Mouse (Mus musculus) cerebellum, postnatal 36 days (tissue): ENCODE measurements around the gene Pla2g12a.

Experiments used
- DNase-seq, 2 experiments: peaks; one replicate each; pipeline ENCODE4 v3.0.0; 2021 to 2022; ENCODE audit warnings: mixed read lengths in 2 of 2

Gene Pla2g12a

DNA sequence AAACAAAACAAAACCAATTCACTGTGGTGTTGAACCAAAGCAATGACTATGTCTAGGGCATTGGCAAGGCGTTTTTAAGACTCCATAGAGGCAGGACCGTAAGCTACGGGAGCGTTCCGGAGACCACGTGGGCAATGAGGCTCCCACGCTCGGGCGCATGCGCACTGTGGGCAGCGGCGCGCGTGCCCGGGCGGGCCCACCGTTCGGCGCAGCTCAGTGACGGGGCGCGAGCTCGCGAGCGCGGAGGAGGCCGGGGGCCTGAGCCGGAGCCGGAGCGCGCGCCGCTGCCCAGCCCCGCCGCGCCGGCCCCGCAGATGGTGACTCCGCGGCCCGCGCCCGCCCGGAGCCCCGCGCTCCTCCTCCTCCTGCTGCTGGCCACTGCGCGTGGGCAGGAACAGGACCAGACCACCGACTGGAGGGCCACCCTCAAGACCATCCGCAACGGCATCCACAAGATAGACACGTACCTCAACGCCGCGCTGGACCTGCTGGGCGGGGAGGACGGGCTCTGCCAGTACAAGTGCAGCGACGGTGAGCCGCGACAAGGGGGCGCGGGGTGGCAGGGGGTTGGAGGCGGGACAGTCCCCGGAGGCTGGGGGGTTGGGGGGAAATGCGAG, at the start of gene Pla2g12a:
Pla2g12a (plus strand) TSS at position 202 of the 617 bp plus-strand sequence.
- DNase-seq: peak; percentile 90 to 94

DNA sequence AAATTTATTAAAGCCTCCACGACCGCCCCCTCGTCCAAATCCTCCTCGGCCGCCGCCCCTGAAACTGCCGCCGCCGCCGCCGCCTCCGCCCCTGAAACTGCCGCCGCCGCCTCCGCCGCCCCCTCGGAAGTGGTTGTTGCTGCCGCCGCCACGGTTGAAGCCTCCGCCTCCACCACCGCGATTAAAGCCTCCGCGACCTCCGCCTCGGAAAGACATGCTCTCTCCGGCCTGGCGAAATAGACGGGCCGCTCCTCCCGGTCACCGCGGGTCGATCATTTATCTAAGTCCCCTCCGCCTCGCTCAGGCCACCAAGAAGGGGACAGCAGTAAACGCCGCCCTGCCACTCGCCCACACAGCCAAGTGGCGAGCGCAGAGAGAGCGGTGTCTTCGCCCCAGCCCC, 47.8 kb upstream of the Pla2g12a start:
- no peak for DNase-seq

DNA sequence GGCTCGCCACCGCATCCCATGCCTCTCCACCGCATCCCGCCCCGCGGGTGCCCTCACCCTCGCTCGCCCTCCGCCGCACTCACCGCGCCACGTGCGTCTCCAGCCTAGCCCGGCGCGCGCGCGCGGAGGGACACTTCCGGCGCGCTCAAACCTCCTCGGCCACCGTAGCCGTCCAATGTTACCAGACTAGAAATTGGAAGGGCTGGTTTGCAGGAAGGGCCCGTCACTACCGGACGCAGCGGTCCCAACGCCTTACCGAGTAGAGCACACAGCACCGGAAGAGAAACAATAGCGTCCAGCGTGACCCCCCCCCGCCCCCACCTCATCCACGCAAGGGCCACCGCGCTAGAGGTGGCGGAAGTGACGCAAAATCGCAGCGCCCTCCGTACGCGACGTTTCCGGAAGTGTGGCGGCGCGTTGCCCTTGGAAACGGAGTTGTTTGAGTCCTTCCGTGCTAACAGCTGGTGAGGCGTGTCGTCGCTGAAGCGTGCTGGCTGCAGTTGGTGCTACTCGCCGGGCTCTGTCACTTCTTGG, 47.3 kb upstream of the Pla2g12a start, which contains the start of gene Gar1:
Gar1 (minus strand) TSS at position 362 of the 534 bp plus-strand sequence.
- peak; percentile 95 to 97 for DNase-seq

DNA sequence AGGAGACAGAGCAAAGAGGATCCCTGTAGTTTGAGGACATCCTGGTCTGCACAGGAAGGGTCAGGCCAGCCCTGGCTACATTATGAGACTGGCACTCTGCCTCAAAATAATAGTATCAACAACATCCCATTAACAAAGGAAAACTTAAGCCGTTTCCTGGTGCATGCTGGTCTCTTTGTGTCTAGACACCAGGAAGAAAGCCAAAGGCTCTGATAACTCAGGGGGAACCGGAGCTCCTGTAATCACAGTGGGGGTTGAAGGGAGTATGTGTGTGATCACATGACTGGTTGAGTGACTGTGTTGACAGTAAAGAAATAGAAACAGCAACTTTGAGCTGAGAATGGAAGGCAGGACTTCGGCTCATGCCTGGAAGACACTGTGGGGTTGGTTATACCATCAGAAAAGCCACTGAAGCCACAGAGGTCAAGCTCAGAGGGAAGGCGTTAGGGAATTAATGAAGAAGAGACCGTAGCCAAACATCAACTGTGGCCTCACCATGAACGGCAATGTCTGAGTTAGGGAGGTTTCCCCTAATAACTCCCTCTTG, 42.9 kb upstream of the Pla2g12a start, which contains the start of gene Cfi:
Cfi (plus strand) TSS at position 497 of the 547 bp plus-strand sequence.
- no peak for DNase-seq

DNA sequence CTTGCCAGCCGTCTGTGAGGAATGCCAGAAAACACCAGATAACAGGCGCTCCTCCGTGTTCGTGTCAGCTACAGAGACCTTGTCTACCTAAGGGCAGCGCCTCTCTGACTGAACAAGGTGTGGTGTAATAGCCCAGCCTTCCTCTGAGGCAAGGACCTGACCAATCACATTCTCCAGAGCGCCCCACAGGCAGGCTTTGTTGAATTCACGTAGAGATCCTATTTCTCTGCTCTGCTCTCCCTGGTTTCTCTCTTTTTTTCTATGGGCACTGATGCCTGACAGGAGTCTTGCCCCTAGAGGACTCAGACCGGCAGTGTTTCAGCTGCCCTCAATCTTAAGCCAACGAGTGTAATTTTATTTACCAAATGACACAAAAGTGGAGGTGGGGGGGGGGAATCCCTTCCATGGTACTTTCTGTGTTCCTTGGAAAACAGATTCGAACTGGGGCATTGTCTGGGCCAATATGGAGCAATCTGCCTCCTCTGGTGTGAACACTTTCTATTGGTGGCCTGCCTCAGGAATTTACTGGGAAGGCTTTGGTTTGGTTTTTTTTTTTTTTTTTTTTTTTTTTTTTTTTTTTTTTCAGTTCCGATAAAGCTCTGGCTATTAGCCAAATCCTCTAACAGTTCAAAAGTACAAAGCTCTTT, 42.2 kb upstream of the Pla2g12a start:
- DNase-seq: no peak

DNA sequence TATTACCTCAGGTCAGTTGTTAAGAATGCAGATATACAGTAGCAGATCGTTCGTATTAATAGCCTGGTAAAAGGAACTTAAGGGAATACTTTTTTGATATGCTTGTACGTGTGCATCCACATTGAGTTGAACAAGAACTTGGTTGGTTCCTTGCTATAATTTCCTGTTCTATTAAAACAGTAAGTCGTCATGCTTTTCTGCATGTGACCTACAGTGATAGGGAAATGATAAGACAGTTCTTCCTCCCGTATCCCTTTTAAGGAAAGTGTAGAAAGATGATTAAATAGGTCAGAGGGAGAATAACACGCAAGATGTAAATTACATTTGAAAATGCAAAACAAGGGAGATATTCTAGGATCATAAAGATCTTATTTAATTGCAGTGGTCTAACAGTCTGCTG, 41.4 kb upstream of the Pla2g12a start:
- no peak for DNase-seq

DNA sequence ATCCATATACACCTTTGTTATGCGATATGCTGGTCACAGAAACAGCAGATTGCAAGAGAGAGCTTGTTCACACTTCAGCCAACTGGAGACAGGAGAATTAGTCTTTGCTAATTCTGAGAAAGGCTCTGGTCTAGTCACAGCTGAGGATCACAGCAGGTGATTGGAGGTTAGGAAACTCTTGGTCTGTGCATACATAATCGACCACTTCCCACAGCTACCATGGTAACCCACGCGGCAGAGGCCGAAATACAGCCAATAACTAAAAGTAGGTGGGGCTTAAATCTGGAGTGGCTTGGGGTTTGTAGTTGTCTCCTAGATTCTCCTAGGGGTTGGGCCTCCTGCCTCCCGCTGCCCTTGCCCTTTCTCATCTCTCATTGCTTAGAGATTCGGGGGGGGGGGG, 40.4 kb upstream of the Pla2g12a start:
- DNase-seq: no peak

DNA sequence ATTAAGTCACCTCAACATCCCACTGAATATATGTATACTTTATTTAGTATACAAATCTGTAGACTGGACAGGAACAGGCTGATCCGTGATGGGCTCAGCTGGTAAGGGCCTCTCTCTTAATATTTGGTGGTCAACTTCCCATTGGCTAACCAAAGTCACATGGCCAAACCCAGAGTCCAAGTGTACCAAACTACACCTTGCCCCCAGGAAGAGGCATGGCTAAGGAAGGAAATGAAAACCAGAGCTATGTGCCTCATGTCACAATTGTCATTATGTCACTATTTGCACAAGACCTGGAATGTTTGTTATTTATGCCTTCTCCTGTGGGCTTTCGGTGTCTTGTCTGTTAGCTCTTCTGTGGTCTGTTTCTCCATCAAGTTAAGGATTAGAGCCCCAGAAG, 32.5 kb upstream of the Pla2g12a start:
- no peak for DNase-seq

DNA sequence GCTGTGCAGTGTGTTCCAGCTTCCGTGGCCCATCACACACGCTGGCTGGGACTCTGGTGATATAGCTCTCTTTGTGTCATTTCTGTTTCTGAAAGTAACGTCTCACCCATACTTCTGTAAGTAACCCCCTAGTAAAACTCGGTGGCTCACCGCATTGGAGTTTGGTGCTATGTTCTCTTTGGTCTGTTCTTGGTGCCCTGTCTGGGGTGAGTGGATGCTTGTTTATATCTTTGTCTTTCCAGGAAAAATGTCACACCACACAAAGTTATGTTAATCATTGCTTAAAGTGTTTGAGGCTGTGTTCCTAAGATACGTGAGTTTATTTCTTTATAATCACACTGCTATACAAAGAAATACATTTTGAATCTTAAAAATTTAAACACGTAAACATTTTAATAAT, 31.6 kb upstream of the Pla2g12a start:
- no peak for DNase-seq

DNA sequence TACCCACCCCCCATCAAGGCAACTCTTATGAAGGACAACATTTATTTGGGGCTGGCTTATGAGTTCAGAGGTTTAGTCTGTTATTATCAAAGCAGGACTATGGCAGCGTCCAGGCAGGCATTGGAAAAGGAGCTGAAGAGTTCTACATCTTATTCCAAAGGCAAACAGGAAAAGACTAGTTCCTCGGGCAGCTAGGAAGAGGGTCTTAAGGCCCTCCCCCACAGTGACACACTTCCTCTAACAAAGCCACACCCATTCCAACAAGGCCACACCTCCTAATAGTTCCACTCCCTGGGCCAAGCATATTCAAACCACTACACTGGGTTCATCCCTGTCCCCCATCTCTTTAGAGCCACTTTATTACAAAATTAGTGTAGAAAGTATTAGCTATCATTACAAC, 15.8 kb upstream of the Pla2g12a start:
- DNase-seq: no peak

DNA sequence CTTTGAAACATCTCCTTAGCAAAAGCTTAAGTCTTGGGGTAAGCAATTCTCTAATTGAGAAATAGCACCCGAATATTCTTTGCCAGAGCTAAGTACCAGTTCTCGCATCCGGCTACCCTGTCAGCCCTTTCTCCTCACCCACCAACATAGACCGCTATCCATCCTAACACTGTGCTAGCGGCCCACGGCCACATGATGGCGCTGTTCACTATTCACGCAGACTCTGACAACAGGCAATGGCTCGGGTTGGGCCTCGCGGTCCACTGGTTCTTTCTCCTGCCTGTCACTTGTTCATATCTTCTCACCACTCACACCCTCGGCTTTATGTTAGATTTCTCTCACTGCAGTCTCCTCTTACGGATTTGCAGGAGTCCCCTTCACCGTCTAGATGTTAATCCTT, 14.7 kb upstream of the Pla2g12a start:
- DNase-seq: peak; percentile 53 to 55

DNA sequence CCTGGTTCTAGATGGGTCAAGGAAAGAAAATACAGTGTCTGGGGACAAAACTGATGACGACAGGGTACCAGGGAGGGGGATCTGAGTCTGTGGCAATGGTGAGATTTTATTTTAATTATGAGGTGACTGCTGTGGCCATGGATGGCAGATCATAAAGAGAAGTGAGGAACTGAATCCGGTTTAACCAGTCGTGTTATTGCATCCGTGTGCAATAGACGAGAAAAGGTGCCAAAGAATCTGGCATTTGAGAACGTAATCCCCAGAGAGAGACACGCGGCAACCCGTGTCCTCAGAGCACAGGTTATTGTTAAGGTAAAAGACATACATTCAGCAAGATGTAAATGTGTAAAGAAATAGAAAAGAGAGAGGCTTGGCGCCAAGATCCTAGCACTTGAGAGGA, 1.1 kb upstream of the Pla2g12a start:
- DNase-seq: no peak

DNA sequence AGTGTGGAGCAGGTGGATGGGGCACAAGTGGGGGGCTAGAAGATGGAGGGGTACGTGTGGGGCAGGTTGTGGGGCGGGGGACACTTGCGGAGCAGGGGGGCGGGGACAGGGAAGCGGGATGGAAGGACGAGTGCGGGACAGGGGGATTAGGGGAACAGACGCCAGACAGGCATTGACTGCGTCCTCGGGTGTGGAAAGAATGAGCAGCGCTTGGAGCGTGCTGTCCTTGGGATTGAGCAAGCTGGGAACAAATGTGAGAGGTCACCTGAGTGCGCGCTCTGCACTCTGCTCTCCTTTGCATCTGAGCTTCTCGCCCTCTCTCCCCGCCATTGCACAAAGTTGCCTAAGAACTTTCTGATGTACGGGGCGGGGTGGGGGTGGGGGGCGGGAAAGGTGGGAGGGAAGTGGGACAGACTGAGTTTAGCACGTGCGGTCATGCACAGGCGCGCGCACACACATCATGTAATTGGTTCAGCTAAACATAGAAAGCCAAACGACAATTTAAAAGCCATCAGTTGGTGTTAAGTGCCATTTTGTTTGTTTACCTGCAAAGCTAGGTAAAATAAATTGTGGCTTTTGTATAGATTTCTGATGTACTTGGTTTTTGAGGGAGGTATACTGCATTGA, 838 bp downstream of the Pla2g12a start:
- DNase-seq: no peak

DNA sequence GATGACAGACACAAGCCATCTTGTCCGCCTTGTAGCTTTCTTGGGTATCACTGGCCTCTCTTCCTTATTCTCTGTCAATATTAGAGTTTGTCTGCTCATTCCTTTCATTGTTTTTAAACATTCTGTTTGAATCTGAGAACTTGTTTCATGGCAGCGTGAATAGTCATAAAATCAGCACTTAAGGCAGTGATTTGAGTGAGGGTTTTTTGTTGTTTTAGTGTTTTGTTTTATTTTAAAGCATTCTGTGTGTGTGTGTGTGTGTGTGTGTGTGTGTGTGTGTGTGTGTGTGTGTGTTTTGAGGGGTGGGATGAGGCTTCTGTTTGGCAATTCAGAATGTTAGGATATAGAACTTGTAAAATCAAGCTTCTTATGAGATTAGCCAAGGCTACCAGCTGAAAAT, 1.5 kb downstream of the Pla2g12a start:
- DNase-seq: no peak

DNA sequence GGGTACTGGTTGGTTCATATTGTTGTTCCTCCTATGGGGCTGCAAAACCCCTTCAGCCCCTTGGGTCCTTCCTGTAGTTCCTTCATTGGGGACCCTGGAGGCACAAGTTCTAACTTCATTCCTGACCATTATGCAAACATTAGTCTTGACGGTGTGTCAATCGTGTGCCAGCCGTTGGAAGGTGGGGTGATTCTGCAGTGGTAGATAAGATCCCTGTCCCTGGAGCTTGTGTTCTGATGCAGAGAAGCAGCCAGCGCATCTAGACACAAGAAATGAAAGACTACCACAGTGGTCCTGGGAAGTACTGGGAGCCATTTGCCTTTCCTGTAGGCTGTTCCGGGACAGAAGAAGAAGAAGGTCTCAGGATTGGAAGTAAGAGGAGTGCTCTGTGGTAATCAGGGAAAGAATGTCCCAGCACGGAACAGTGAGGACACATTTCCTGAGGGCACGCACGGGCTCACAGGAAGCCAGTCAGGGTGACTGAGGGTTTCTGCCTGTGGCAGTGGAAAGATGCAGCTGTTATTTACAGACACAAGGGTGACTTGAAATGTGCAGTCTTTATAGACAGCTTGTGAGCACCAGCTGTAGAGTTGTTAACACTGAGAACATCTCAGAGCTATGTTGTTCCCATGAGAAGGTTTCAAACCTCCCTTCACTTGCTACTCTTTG, 2.7 kb downstream of the Pla2g12a start:
- no peak for DNase-seq

DNA sequence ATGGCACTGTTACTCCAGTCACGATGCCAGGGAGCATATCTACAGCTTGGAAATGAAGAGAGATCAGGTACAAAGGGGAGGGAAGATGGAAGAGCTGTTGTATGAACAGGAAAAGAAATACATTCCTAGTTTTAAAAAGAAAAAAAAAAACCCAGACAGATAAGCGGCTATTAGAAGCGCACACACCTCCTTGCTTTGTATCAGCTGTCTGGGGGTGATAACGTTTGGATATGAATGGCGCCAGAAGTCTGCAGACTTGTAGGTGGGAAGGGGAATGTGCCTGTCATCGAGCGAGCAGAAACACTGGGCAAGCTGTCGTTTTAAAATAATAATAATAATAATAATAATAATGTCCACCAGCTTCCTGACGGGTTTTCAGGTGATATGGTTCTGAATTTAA, 7.2 kb downstream of the Pla2g12a start:
- no peak for DNase-seq

DNA sequence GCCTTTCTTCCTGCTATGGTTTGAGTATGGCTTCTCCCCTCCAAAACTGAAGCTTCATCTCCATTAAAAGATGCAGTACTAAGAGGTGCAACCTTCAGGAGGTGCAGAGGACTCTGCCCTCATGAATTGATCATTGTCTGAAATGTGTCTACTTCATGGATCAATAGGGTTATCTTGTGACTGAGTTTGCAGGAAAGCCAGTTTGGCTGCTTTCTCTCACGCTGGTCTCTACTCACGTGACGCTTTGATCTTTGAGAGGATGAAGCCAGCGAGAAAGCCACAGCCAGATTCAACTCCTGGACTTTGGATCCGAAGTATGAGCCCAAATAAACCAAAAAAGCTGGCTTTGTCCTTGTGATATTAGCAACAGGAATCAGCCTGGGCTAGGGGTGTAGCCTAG, 8.0 kb downstream of the Pla2g12a start:
- no peak for DNase-seq

DNA sequence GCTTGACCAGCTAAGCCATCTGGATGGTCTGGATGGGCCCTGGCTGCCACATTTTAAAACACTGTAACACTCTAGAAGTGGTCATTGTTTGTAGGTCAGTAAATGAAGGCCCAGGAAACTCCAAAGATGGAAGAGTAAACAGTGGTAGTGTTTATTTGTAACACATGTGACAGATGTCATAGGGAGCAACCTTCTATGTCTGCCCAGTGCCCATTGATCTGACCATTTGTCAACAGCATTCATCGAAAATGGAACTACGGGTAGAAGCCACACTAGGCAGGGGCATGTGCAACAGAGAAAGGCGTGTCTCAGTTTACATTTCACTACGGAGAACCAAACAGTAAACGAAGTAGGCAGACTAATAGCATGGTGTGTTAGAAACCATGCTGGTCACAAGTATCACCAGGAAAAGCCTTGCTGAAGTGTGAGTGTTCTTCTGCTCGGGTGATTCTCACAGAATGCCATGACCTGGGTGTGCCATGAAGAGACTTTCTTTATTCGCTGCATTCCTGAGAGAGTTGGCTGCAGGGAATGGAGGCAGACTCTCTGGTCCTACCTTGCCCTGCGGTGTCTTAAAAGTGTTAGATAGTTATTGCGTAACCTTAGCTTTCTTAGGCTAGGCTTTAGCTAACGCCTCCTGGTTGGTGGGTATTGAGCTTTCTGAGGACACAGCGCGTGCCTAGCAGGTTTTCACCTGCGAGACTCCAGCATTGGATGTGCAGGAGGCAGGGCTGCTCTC, 9.5 kb downstream of the Pla2g12a start:
- no peak for DNase-seq

DNA sequence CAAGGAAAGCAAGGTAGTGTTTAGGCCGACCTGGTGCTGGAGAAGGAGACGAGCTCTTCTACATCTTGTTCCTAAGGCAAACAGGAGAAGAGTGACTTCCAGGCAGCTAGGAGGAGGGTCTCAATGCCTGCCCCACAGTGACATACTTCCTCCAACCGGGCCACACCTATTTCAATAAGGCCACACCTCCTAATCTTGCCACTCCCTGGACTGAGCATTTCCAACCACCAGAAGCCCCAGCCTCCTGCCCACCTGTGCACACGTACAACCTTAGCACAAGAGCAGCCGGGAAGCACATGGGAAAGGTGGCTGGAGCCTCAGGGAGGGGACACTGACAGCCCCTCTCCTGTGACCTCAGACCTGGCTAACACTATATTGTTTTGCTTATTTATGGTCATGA, 13.6 kb downstream of the Pla2g12a start:
- DNase-seq: no peak

DNA sequence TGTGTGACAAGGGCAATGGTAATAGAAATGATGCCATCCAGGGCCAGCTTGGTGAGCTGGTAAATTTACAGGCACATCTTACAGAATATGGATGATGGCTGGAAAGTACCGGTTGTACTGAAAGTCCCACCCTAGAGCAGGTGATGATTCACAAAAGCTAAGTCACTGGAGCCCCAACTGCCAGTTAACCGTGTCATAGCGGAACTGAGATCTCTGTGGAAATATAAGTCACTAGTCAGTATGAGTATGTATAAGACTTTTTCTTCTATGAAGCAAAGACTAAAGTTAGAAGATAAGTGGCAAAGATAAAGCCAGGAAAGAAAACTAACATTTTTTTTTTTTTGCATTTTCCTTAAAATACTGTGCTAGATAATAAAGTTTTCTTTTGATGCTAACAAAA, 14.7 kb downstream of the Pla2g12a start:
- DNase-seq: no peak

DNA sequence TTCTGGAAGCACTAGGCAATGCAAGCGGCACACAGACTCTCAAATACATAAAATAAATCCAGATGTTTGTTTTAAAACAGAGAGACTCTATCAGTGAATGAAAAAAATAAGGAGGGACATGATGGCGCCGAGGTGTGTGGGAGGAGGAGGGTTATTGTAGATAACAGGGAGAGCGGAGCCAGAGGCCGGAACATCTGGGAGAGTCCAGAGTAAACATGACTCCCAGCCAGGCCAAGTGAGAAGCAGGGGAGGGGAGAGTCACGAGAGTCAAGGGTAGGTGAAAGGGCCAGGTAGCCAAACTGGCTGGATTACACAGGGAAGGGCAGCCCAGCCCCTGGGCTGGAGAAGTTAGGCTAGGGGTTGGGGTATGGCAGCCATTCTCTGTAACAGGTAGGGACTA, 18.2 kb downstream of the Pla2g12a start:
- no peak for DNase-seq

DNA sequence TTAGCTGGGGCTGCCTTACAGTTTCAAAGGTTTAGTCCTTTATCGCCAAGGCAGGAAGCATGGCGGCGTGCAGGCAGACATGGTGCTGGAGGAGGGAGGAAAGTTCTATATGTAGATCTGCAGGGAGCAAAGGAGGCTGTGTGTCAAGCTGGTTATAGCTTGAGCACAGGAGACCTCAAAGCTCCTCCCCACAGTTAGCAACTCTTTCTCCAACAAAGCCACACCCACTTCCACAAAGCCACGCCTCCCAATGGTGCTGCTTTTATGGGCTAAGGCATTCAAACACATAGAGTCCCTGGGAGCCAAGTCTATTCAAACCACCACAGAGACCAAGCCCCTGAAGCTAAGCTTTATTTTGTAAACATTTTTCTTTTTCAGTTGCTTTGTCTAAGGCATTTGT, 20.5 kb downstream of the Pla2g12a start:
- no peak for DNase-seq
